Comparison of ENCODE assay signal across 16 mouse cellular contexts in genomic region chr7:95810096-95810495, GRCm38 (mm10).
DNase-seq lines count a peak whose midpoint lies in the region; TF ChIP-seq lines count a peak whose summit lies in the region.
"Had no signal": no experiment of that assay in that cellular context is flagged by ENCODE, and none has a peak within 500 bp of the region (broad histone marks: within the 10 kb centered on the region; RNA-seq: fewer than 3 reads in every experiment).

No protein-coding gene starts in this region.

- H3K4me1 ChIP-seq in kidney, adult 2 months (ENCODE audit: control insufficient read depth, insufficient read depth, low read length) = no peaks in the 10 kb centered on the region
- H3K4me1 ChIP-seq: forebrain, embryonic 15.5 days; limb, embryonic 15.5 days had no signal

- no peak for TF ChIP-seq CTCF in kidney, adult 2 months (conservative IDR thresholded peaks at IDR 0.05; ENCODE audit: insufficient read depth, insufficient read length, low read depth, low read length)

- WGBS in kidney, adult 2 months = 35% methylated on average over 4 of the region's 4 CpGs

- no peak for TF ChIP-seq POLR2A in kidney, adult 2 months (IDR thresholded peaks at IDR 0.05; ENCODE audit: low read depth, low read length)

- DNase-seq in adrenal gland, adult 8-10 months = peak; percentile 2
- DNase-seq in adrenal gland, postnatal 10 days = no peak
- peak; percentile 11 for DNase-seq in kidney, postnatal 10 days
- DNase-seq in kidney, adult 2 months = no peak
- peak; percentile 25 for DNase-seq in ovary, adult 18-20 months (ENCODE audit: low spot score)
- DNase-seq in ovary, postnatal 36 days (ENCODE audit: low spot score) = no peak
- DNase-seq in lung, postnatal 4 days = peak; percentile 5 to 26
- DNase-seq in frontal cortex, postnatal 14 days (ENCODE audit: low spot score in 2 of 2) = no peak
- DNase-seq: cerebellum, postnatal 36 days; gastrocnemius, postnatal 14 days; right cerebral cortex, postnatal 25 days; thymus, adult 2 months had no signal

- H3K4me3 ChIP-seq in kidney, adult 2 months (ENCODE audit: insufficient read depth, low read depth, low read length) = no peak overlapping the region
- H3K4me3 ChIP-seq: forebrain, embryonic 15.5 days; heart, embryonic 10.5 days; limb, embryonic 15.5 days had no signal

- no peak overlapping the region for H3K27ac ChIP-seq in kidney, adult 2 months (ENCODE audit: insufficient read depth, low read depth, low read length)
- H3K27ac ChIP-seq: forebrain, embryonic 15.5 days; heart, embryonic 10.5 days; limb, embryonic 15.5 days; macrophage had no signal

- H3K27me3 ChIP-seq in kidney, adult 2 months (replicated peaks; ENCODE audit: control insufficient read depth, insufficient read depth, low read length) = no peaks in the 10 kb centered on the region
- H3K27me3 ChIP-seq: forebrain, embryonic 15.5 days; limb, embryonic 15.5 days had no signal

- H3K36me3 ChIP-seq in kidney, adult 2 months (ENCODE audit: control insufficient read depth, insufficient read depth, low read length) = no peaks in the 10 kb centered on the region
- H3K36me3 ChIP-seq: forebrain, embryonic 15.5 days; heart, embryonic 10.5 days; limb, embryonic 15.5 days had no signal

Comparison
In these comparisons a context has a peak if more than half of its experiments do, and no peak if none do; other contexts are left out.
1. DNase-seq: peak in adrenal gland, adult 8-10 months (single experiment), kidney, postnatal 10 days (single experiment), ovary, adult 18-20 months (single experiment) and lung, postnatal 4 days (2 of 2); none in adrenal gland, postnatal 10 days (single experiment), kidney, adult 2 months (single experiment), ovary, postnatal 36 days (single experiment) and frontal cortex, postnatal 14 days (0 of 2).